Mouse (Mus musculus) cerebellum, adult 2 months (tissue): ENCODE results near the gene 5730522E02Rik. TPM values are rescaled to one million over a fixed set of nuclear protein-coding genes. Genes with fewer than 3 reads are reported as not detected.

Experiments
- DNase-seq, 2 experiments: peaks; one replicate each; pipeline ENCODE4 v3.0.0; 2021
- H3K27ac ChIP-seq: fragments of 200-500 bp; 2 replicates; pipeline ENCODE4 v1.5.1; 2012; ENCODE audit warnings: low read length, control low read depth, inconsistent platforms; ENCODE audit not compliant: insufficient read depth
- H3K27me3 ChIP-seq: fragments of 200-500 bp; 2 replicates; pipeline ENCODE4 v1.6.1; 2012; ENCODE audit warnings: inconsistent platforms, mild to moderate bottlenecking, low read length, moderate library complexity; ENCODE audit not compliant: control insufficient read depth, insufficient read depth
- H3K4me1 ChIP-seq: fragments of 200-500 bp; 2 replicates; pipeline ENCODE4 v1.6.1; 2011; ENCODE audit warnings: low read length; ENCODE audit not compliant: control insufficient read depth, insufficient read depth
- H3K4me3 ChIP-seq: fragments of 200-500 bp; replicated peaks from 2 replicates; pipeline ENCODE3; 2011; ENCODE audit warnings: mild to moderate bottlenecking, low read depth, low read length, control low read depth; ENCODE audit not compliant: insufficient read depth
- CTCF ChIP-seq: fragments of 200-500 bp; IDR thresholded peaks from 2 replicates; pipeline ENCODE4 v1.5.1; 2011; ENCODE audit warnings: low read depth, mild to moderate bottlenecking, control low read depth, low read length, moderate library complexity, borderline replicate concordance; ENCODE audit not compliant: insufficient read depth
- POLR2A ChIP-seq: fragments of 200-500 bp; IDR thresholded peaks from 2 replicates; pipeline ENCODE4 v1.6.1; 2011; ENCODE audit warnings: low read length, control low read depth, borderline replicate concordance; ENCODE audit not compliant: insufficient read depth
- WGBS: fragments of 180-500 bp; shearing (Covaris S2); methylation state at CpG from one replicate; pipeline ENCODE4 v1.1.7; 2018; 5-methylcytosine and 5-hydroxymethylcytosine counted together
- polyA plus RNA-seq: library from polyadenylated mRNA; depleted of rRNA; stranded (reverse); fragments of >200 nt; gene quantifications from 2 replicates; pipeline ENCODE4 v1.2.3, GENCODE M21; 2012

Gene 5730522E02Rik
- polyA plus RNA-seq, 1 experiment, result 1.4 TPM

DNA sequence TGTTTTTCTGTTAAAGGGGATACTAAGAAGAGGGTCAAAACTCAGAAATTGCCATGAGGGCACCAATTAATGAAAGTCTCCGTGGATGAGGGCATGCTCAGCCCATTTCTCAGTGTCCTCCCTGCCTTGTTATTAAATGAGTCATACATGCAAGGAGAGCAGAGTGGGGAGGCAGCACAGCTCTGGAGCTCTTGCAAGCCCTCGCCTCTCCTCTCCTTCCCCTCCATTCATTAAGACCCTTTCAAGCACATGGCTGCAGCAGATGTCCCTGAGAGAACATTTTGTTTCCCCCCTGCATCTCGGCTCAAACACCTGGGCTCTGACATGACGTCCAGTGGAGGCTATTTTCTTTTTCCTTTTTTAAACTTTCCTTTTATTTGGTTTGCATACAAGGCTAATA lies 138.5 kb downstream of the 5730522E02Rik start:
- DNase-seq, result no peak
- no peak for TF ChIP-seq CTCF
- TF ChIP-seq POLR2A, result no peak
- 45% methylated on average over 4 of the region's 4 CpGs for WGBS
- Histone ChIP-seq H3K4me3 (no peak overlapping the region), H3K27me3 (no peaks in the 10 kb centered on the region), H3K4me1 (no peaks in the 10 kb centered on the region), H3K27ac (no peak overlapping the region)

DNA sequence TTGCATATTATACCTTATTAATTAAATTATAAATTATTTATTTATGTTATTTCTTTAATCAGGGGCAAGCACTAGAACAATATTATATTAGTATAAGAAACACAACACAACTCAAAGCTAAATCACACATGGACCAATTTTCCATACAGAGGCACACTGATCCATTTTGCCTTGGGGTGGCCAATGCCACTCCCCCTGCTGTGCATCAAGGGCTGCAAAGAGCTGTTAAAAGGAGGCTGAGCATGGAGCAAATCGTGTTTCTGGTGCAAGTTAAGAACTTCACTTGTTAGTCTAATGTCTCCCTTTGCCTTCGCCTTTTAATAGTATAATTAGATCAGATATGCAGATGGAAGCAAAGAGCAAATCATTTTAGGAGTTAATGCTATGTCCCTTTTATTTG lies 147.3 kb downstream of the 5730522E02Rik start:
- no peak for TF ChIP-seq POLR2A
- no peak for TF ChIP-seq CTCF
- WGBS, result 50% methylated on average over 2 of the region's 2 CpGs
- Histone ChIP-seq H3K27me3 (no peaks in the 10 kb centered on the region), H3K4me3 (no peak overlapping the region), H3K27ac (no peak overlapping the region), H3K4me1 (no peaks in the 10 kb centered on the region)
- no peak for DNase-seq

DNA sequence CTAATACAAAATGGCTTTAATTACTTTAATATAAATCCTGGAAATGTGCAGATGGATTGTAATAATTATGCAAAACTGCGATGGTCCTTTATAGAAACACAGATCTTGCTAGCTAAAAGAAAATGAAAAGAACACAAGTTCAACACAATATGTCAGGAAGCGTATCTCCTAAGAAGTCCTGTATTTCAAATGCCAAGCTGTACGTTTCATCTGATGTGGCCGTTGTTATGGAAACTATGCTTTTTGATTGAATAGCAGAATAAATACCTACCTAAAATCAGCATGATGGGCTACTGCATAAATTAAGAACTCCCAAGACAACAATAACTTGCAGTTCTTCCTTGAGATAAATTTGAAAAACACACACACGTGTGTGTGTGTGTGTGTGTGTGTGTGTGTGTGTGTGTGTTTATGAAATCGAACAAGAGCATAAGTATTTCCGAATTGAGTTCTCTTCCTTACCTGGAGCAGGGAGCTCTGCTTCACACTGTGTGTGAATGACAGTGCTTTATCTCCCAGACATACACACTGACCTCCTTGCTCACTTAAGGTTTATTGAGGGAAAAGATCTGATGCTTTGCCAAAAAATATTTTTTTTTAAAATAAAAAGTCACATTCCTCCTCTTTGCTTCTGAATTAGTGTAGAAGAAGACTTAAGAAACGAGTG lies 149.0 kb downstream of the 5730522E02Rik start:
- Histone ChIP-seq H3K27ac (no peak overlapping the region), H3K4me1 (no peaks in the 10 kb centered on the region), H3K27me3 (no peaks in the 10 kb centered on the region), H3K4me3 (no peak overlapping the region)
- no peak for TF ChIP-seq POLR2A
- no peak for TF ChIP-seq CTCF
- DNase-seq, result no peak
- WGBS, result 73% methylated on average over 8 of the region's 8 CpGs

DNA sequence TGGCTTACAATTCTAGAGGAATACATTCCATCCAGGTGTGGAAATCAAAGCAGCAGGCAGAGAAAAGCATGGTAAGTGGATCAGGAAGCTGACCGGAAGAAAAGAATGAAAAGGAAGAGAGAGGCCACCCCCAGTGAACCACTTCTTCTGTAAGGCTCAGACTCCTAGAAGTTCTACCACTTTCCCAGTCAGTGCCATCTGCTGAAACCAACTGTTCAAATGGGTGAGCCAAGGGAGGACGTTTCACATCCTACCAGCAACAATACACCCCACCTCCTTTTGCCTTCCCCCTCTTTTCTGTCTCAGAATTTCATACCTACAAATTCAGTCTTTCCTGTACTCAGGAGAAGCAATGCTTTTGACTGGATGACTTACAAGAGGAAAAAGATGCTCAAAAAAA lies 197.0 kb downstream of the 5730522E02Rik start:
- H3K27me3 ChIP-seq, result no peaks in the 10 kb centered on the region; the same call in 1 of the 2 replicates
- DNase-seq, result no peak
- no peak for TF ChIP-seq POLR2A
- TF ChIP-seq CTCF, result no peak
- WGBS, result 24% methylated on average over 2 of the region's 2 CpGs
- H3K27ac ChIP-seq, result no peak overlapping the region
- no peaks in the 10 kb centered on the region for H3K4me1 ChIP-seq
- H3K4me3 ChIP-seq, result no peak overlapping the region

DNA sequence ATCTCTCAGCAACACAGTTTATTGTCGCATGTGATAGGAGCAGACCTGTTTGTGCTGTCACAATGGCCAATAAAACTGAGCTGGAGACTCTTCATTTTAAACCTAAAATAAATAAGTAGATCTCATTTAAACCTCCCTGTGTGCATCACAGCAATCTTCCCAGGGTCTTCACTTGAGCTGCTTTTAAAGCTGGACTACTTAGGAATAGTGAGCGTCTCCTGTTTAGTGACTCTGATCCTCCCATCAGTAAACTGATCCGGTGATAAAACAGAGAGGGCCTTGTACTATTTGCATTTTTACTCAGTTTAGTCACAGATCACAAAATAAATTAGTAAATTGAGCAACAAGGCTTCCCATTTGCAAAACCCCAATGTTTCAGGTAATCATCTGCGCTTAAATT lies 206.5 kb downstream of the 5730522E02Rik start:
- Histone ChIP-seq H3K27me3 (no peaks in the 10 kb centered on the region), H3K27ac (no peak overlapping the region), H3K4me1 (no peaks in the 10 kb centered on the region), H3K4me3 (no peak overlapping the region)
- TF ChIP-seq POLR2A, result no peak
- DNase-seq, result no peak
- WGBS, result 80% methylated on average over 4 of the region's 4 CpGs

DNA sequence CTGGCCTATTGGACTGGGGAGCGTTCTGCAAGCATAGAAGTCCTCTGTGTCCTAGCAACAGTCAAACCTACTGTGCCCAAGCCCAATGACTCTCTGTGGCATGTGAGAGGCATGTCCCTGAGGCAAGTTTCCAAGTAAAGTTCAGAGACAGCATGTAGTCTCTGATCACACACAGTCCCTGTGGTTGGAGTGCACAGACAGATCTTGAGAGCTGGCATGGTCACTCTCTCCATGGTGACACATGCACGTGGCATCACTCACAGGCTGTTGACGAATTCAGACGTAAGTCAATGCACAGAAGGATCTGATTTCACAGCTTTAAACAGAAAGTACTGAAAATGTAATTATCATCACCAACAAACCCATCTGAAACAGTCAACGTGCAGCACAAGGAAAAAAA lies 210.8 kb downstream of the 5730522E02Rik start:
- 24% methylated on average over 5 of the region's 5 CpGs for WGBS
- H3K4me1 ChIP-seq, result no peaks in the 10 kb centered on the region
- DNase-seq, result no peak
- no peak overlapping the region for H3K27ac ChIP-seq
- no peak for TF ChIP-seq CTCF
- no peak for TF ChIP-seq POLR2A
- H3K27me3 ChIP-seq, result no peaks in the 10 kb centered on the region
- H3K4me3 ChIP-seq, result no peak overlapping the region

DNA sequence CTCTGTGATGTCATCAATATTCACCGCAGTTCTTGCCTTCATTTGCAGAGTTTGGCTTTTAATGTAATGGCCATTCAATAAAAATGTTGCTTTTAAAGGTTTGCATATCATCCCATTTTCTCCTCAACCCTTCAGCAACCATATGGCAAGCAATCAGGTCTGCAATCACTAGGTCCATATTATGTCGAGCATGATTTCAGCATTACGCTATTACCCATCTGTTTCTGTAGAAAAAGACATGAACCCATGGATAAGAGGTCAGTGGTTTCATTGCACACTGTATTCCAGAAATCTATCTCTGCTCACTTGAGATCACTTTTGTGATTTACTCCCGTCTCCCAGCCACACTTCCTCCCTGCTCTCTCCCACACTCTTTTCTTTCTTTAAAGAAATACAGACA lies 213.1 kb downstream of the 5730522E02Rik start:
- Histone ChIP-seq H3K27me3 (no peaks in the 10 kb centered on the region), H3K27ac (no peak overlapping the region), H3K4me1 (no peaks in the 10 kb centered on the region), H3K4me3 (no peak overlapping the region)
- TF ChIP-seq POLR2A, result no peak
- no peak for TF ChIP-seq CTCF
- no peak for DNase-seq
- WGBS, result 66% methylated on average over 4 of the region's 4 CpGs

DNA sequence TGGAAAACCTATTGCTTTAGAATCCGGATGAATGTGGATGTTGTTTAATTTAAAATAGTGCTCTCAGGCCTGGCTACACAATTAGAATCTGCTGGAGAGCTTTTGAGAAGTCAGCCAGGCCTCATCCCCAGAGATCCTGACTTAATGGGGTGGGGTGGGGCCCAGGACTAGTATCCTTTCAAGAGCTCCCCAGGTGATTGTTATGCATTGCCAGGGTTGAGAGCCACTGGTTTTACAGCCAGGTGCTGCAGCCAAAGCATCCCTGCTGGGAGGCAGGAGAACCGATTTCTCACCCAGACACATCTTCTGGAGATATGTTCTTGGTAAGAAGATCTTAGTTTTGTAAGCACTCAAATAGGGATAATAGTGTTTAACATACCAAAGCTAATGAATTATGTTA lies 216.4 kb downstream of the 5730522E02Rik start:
- Histone ChIP-seq H3K4me1 (no peaks in the 10 kb centered on the region), H3K27ac (no peak overlapping the region), H3K27me3 (no peaks in the 10 kb centered on the region), H3K4me3 (no peak overlapping the region)
- no peak for DNase-seq
- TF ChIP-seq POLR2A (no peak), CTCF (no peak)
- 40% methylated on average over 2 of the region's 2 CpGs for WGBS
